Mouse (Mus musculus): ENCODE data around the gene Itch. TPM values are rescaled to one million over a fixed set of nuclear protein-coding genes. Genes with fewer than 3 reads are reported as not detected.
A peak's percentile ranks its signal among the peaks of the same experiment; 100 is the strongest.

Itch gene
- polyA plus RNA-seq, 1 experiment from 2014 or later, result 38.7 TPM

DNA sequence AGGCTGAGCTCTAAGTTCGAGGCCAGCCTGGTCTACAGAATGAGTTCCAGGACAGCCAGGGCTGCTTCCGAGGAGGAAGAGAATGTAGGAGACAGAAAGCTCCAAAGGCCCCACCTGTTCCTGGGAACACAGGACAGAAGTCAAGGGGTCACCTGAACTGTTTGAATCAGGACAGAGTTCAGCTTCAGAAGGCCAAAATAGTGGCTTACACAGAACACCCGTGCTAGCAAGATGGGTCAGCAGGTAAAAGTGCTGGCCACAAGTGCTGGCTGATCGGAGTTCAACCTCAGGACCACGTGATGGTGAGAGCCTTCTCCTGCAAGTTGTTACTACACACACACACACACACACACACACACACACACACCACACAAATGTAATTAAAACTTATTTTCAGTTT, 133.6 kb downstream of the Itch start:
- no peaks in the 10 kb centered on the region for H3K36me3 ChIP-seq (ENCODE audit: control insufficient read depth, insufficient read depth, low read length)
- H3K4me3 ChIP-seq (ENCODE audit: low read depth, low read length), result no peak overlapping the region
- no peak for DNase-seq (ENCODE audit: low spot score)
- no peak for ATAC-seq (replicated peaks; ENCODE audit: low FRiP score)
- no peak overlapping the region for H3K27ac ChIP-seq (ENCODE audit: low read depth, low read length)
- WGBS, result 72% methylated on average over 5 of the region's 5 CpGs
- no peak overlapping the region for H3K4me2 ChIP-seq
- no peak overlapping the region for H3K9ac ChIP-seq (ENCODE audit: low read depth, low read length)
- no peaks in the 10 kb centered on the region for H3K4me1 ChIP-seq (replicated peaks; ENCODE audit: control insufficient read depth, insufficient read depth, low read length)
- no peaks in the 10 kb centered on the region for H3K9me3 ChIP-seq (ENCODE audit: control insufficient read depth, low read length)
- no peaks in the 10 kb centered on the region for H3K27me3 ChIP-seq (replicated peaks; ENCODE audit: control insufficient read depth, insufficient read depth, low read length)

DNA sequence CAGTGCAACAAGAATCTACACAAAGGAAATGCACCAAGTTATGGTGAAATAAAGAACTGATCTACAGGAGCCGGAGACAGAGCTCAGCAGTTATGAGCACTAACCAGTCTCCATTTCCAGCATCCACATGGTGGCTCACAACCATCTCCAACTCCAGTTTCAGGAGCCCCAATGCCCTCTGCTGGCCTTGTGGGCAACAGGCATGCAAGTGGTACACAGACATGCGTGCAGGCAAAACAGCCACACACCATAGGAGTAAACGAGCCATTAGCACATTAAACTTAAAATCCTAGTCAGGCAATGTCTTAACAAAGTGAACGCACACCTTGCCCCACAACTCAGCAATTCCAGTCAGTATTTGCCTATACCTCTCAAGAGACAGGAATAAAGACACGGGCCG, 138.6 kb downstream of the Itch start:
- H3K4me3 ChIP-seq (ENCODE audit: low read depth, low read length), result no peak overlapping the region
- ATAC-seq (replicated peaks; ENCODE audit: low FRiP score) (no peak), DNase-seq (ENCODE audit: low spot score) (no peak)
- no peaks in the 10 kb centered on the region for H3K36me3 ChIP-seq (ENCODE audit: control insufficient read depth, insufficient read depth, low read length)
- WGBS, result 83% methylated on average over 6 of the region's 6 CpGs
- H3K27ac ChIP-seq (ENCODE audit: low read depth, low read length), result no peak overlapping the region
- H3K9me3 ChIP-seq (ENCODE audit: control insufficient read depth, low read length), result no peaks in the 10 kb centered on the region
- H3K4me2 ChIP-seq, result no peak overlapping the region
- peaks cover under 1% of the 10 kb centered on the region for H3K4me1 ChIP-seq (replicated peaks; ENCODE audit: control insufficient read depth, insufficient read depth, low read length)
- H3K27me3 ChIP-seq (replicated peaks; ENCODE audit: control insufficient read depth, insufficient read depth, low read length), result no peaks in the 10 kb centered on the region
- no peak overlapping the region for H3K9ac ChIP-seq (ENCODE audit: low read depth, low read length)

GRCm38 (mm10) chr2:155272396-155273170, 139.3 kb downstream of the Itch start:
- ATAC-seq (replicated peaks; ENCODE audit: low FRiP score) (no peak), DNase-seq (ENCODE audit: low spot score) (no peak)
- 75% methylated on average over 10 of the region's 10 CpGs for WGBS
- Histone ChIP-seq H3K4me1 (replicated peaks; ENCODE audit: control insufficient read depth, insufficient read depth, low read length) (peaks cover 5% of the 10 kb centered on the region), H3K4me3 (ENCODE audit: low read depth, low read length) (no peak overlapping the region), H3K9me3 (ENCODE audit: control insufficient read depth, low read length) (no peaks in the 10 kb centered on the region), H3K27me3 (replicated peaks; ENCODE audit: control insufficient read depth, insufficient read depth, low read length) (no peaks in the 10 kb centered on the region), H3K27ac (ENCODE audit: low read depth, low read length) (no peak overlapping the region), H3K4me2 (no peak overlapping the region), H3K36me3 (ENCODE audit: control insufficient read depth, insufficient read depth, low read length) (no peaks in the 10 kb centered on the region), H3K9ac (ENCODE audit: low read depth, low read length) (no peak overlapping the region)

GRCm38 (mm10) chr2:155273603-155274002, 140.3 kb downstream of the Itch start:
- no peak for DNase-seq (ENCODE audit: low spot score)
- 82% methylated on average over 8 of the region's 8 CpGs for WGBS
- Histone ChIP-seq H3K4me3 (ENCODE audit: low read depth, low read length) (no peak overlapping the region), H3K9ac (ENCODE audit: low read depth, low read length) (no peak overlapping the region), H3K4me2 (no peak overlapping the region), H3K27me3 (replicated peaks; ENCODE audit: control insufficient read depth, insufficient read depth, low read length) (no peaks in the 10 kb centered on the region), H3K9me3 (ENCODE audit: control insufficient read depth, low read length) (no peaks in the 10 kb centered on the region), H3K27ac (ENCODE audit: low read depth, low read length) (no peak overlapping the region), H3K36me3 (ENCODE audit: control insufficient read depth, insufficient read depth, low read length) (peaks cover 4% of the 10 kb centered on the region; the same call in 1 of the 2 replicates), H3K4me1 (replicated peaks; ENCODE audit: control insufficient read depth, insufficient read depth, low read length) (peaks cover 5% of the 10 kb centered on the region)
- no peak for ATAC-seq (replicated peaks; ENCODE audit: low FRiP score)

DNA sequence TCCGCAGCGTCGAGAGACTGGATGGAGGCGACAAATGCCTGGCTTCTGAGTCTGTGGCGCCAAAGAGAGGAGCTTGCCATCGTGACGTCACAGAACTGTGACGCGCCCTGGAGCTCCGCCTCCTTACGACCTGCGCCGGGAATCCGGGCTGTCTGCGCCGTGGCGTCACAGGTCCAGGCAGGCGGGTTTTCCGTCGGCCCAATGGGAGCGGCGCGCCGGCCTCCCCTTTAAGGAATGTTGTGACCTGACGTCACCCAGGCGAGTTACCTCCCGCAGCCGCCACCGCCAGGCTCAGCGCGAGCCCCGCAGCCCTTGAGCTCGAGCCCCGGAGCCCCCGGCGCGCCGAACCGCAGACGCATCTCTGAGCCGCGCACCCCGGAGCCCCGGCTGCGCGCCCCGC, 142.9 kb downstream of the Itch start, which contains the start of gene Map1lc3a:
TSS of gene Map1lc3a (plus strand) at position 103 of the 400 bp plus-strand sequence.
- WGBS, result 1% methylated on average over 47 of the region's 47 CpGs
- no peaks in the 10 kb centered on the region for H3K9me3 ChIP-seq (ENCODE audit: control insufficient read depth, low read length)
- peak within 1 kb of the TSS; percentile 79 for H3K9ac ChIP-seq (ENCODE audit: low read depth, low read length)
- H3K27me3 ChIP-seq (replicated peaks; ENCODE audit: control insufficient read depth, insufficient read depth, low read length), result no peaks in the 10 kb centered on the region
- H3K4me2 ChIP-seq, result peak within 1 kb of the TSS; percentile 89
- peaks cover 5% of the 10 kb centered on the region for H3K4me1 ChIP-seq (replicated peaks; ENCODE audit: control insufficient read depth, insufficient read depth, low read length)
- peaks cover 4% of the 10 kb centered on the region; the same call in 1 of the 2 replicates for H3K36me3 ChIP-seq (ENCODE audit: control insufficient read depth, insufficient read depth, low read length)
- DNase-seq (ENCODE audit: low spot score), result peak; percentile 94
- peak within 1 kb of the TSS; percentile 45 for H3K27ac ChIP-seq (ENCODE audit: low read depth, low read length)
- peak; percentile 87 for ATAC-seq (replicated peaks; ENCODE audit: low FRiP score)
- H3K4me3 ChIP-seq (ENCODE audit: low read depth, low read length), result peak within 1 kb of the TSS; percentile 96

Other genes starting within 250 kb of the Itch start
- 174 and 183 TPM in 2 replicates for gene Eif2s2, start 240.6 kb upstream of the Itch start, polyA plus RNA-seq (2014; fragmentation: Nextera tagmentation; extraction: Ambion mirVana)
- 1.8 and 3.1 TPM in 2 replicates for gene Gm14226, start 115.2 kb upstream of the Itch start, polyA plus RNA-seq (2014; fragmentation: Nextera tagmentation; extraction: Ambion mirVana)
- 107 and 114 TPM in 2 replicates for gene Ahcy, start 59.0 kb upstream of the Itch start, polyA plus RNA-seq (2014; fragmentation: Nextera tagmentation; extraction: Ambion mirVana)
- 272 and 289 TPM in 2 replicates for gene Dynlrb1, start 103.0 kb downstream of the Itch start, polyA plus RNA-seq (2014; fragmentation: Nextera tagmentation; extraction: Ambion mirVana)
- 43.5 and 45.6 TPM in 2 replicates for gene Map1lc3a, start 142.8 kb downstream of the Itch start, polyA plus RNA-seq (2014; fragmentation: Nextera tagmentation; extraction: Ambion mirVana)
- 51.7 and 51.9 TPM in 2 replicates for gene Pigu, start 223.9 kb downstream of the Itch start, polyA plus RNA-seq (2014; fragmentation: Nextera tagmentation; extraction: Ambion mirVana)
- 6.6 and 7.0 TPM in 2 replicates for gene Trp53inp2, start 247.6 kb downstream of the Itch start, polyA plus RNA-seq (2014; fragmentation: Nextera tagmentation; extraction: Ambion mirVana)

All from liver, embryonic 11.5 days (tissue).